Mouse (Mus musculus): ENCODE measurements around the gene Fabp6. TPM values are rescaled to one million over a fixed set of nuclear protein-coding genes. Genes with fewer than 3 reads are reported as not detected.

The Fabp6 gene
- total RNA-seq (2012; rRNA removed) (not detected in 2 replicates), polyA plus RNA-seq (2012; ENCODE audit: insufficient read depth in 1 of 2, insufficient read length in 2 of 2, low read depth in 1 of 2, low replicate concordance in 2 of 2, missing spikeins in 1 of 2) (not detected)

- Histone ChIP-seq H3K4me3 (ENCODE audit: control insufficient read depth in 1 of 2, insufficient read depth in 1 of 2, low read depth in 2 of 2, low read length in 2 of 2) (no peak within 1 kb of the TSS), H3K36me3 (ENCODE audit: control insufficient read depth in 1 of 2, insufficient read depth in 2 of 2, low read length in 2 of 2) (no peaks in the 10 kb centered on the region), H3K27me3 (ENCODE audit: control insufficient read depth in 1 of 2, insufficient read depth in 2 of 2, low read length in 2 of 2) (no peaks in the 10 kb centered on the region), H3K4me1 (ENCODE audit: control insufficient read depth in 1 of 2, insufficient read depth in 2 of 2, low read length in 2 of 2) (no peaks in the 10 kb centered on the region), H3K27ac (ENCODE audit: control insufficient read depth, low read depth, low read length) (no peak within 1 kb of the TSS), H3K9me3 (replicated peaks; ENCODE audit: insufficient read depth, low read length) (no peaks in the 10 kb centered on the region), H3K79me2 (ENCODE audit: control insufficient read depth, insufficient read depth, low read length, poor library complexity) (no peaks in the 10 kb centered on the region), H3K9ac (ENCODE audit: control insufficient read depth, low read depth, low read length, poor library complexity, severe bottlenecking) (no peak within 1 kb of the TSS)
- DNase-seq (ENCODE audit: low read depth, low spot score), result no peak
- no peak for TF ChIP-seq TCF12 (IDR thresholded peaks at IDR 0.05; ENCODE audit: low read depth, low read length)
- TF ChIP-seq UBTF (IDR thresholded peaks at IDR 0.05; ENCODE audit: borderline replicate concordance, insufficient read depth, low read depth, low read length), result no peak
- TF ChIP-seq MAZ (IDR thresholded peaks at IDR 0.05; ENCODE audit: low read depth, low read length), result no peak
- no peak for TF ChIP-seq ZC3H11A (IDR thresholded peaks at IDR 0.05; ENCODE audit: low read depth, low read length)
- TF ChIP-seq NELFE (IDR thresholded peaks at IDR 0.05; ENCODE audit: low read depth, low read length), result no peak
- TF ChIP-seq GABPA (IDR thresholded peaks at IDR 0.05; ENCODE audit: low read depth, low read length), result no peak
Observed at GRCm38 (mm10) chr11:43601440-43601839, at the start of gene Fabp6. Gene Fabp6 (minus strand): TSS chr11:43601540.

GRCm38 (mm10) chr11:43645286-43645685 is 43.9 kb upstream of the Fabp6 start:
- Histone ChIP-seq H3K4me1 (ENCODE audit: control insufficient read depth in 1 of 2, insufficient read depth in 2 of 2, low read length in 2 of 2) (no peaks in the 10 kb centered on the region), H3K36me3 (ENCODE audit: control insufficient read depth in 1 of 2, insufficient read depth in 2 of 2, low read length in 2 of 2) (no peaks in the 10 kb centered on the region), H3K4me3 (ENCODE audit: control insufficient read depth in 1 of 2, insufficient read depth in 1 of 2, low read depth in 2 of 2, low read length in 2 of 2) (no peak overlapping the region), H3K27ac (ENCODE audit: control insufficient read depth, low read depth, low read length) (no peak overlapping the region), H3K79me2 (ENCODE audit: control insufficient read depth, insufficient read depth, low read length, poor library complexity) (no peaks in the 10 kb centered on the region), H3K9me3 (replicated peaks; ENCODE audit: insufficient read depth, low read length) (no peaks in the 10 kb centered on the region), H3K27me3 (ENCODE audit: control insufficient read depth in 1 of 2, insufficient read depth in 2 of 2, low read length in 2 of 2) (no peaks in the 10 kb centered on the region), H3K9ac (ENCODE audit: control insufficient read depth, low read depth, low read length, poor library complexity, severe bottlenecking) (no peak overlapping the region)
- peak; percentile 33 to 56 (median 46); a peak in 5 of 6 replicates for TF ChIP-seq CTCF (IDR thresholded peaks at IDR 0.05 in 2 of 3, conservative IDR thresholded peaks at IDR 0.05 in 1 of 3; ENCODE audit: control insufficient read depth in 1 of 3, insufficient read depth in 1 of 3, low read depth in 2 of 3, low read length in 3 of 3, poor library complexity in 1 of 3, severe bottlenecking in 1 of 3)
- TF ChIP-seq RAD21 (IDR thresholded peaks at IDR 0.05; ENCODE audit: low read depth, low read length), result peak; percentile 18
- no peak for TF ChIP-seq SIN3A (IDR thresholded peaks at IDR 0.05; ENCODE audit: low read length)
- TF ChIP-seq NRF1 (IDR thresholded peaks at IDR 0.05; ENCODE audit: insufficient read depth, low read depth, low read length, poor library complexity, severe bottlenecking), result no peak
- DNase-seq (ENCODE audit: low read depth, low spot score), result peak; percentile 40

- TF ChIP-seq BHLHE40 (IDR thresholded peaks at IDR 0.05; ENCODE audit: borderline replicate concordance, low read depth, low read length), result no peak
- TF ChIP-seq CTCF (IDR thresholded peaks at IDR 0.05 in 2 of 3, conservative IDR thresholded peaks at IDR 0.05 in 1 of 3; ENCODE audit: control insufficient read depth in 1 of 3, insufficient read depth in 1 of 3, low read depth in 2 of 3, low read length in 3 of 3, poor library complexity in 1 of 3, severe bottlenecking in 1 of 3), result no peak
- TF ChIP-seq MAFK (IDR thresholded peaks at IDR 0.05; ENCODE audit: borderline replicate concordance, low read depth, low read length), result no peak
- no peak for TF ChIP-seq MYB (IDR thresholded peaks at IDR 0.05; ENCODE audit: low read depth, low read length)
- TF ChIP-seq HCFC1 (IDR thresholded peaks at IDR 0.05; ENCODE audit: low read depth, low read length), result no peak
- no peak for TF ChIP-seq POLR2AphosphoS5 (IDR thresholded peaks at IDR 0.05; ENCODE audit: borderline replicate concordance, low read depth, low read length)
- no peak for TF ChIP-seq ZMIZ1 (IDR thresholded peaks at IDR 0.05; ENCODE audit: low read depth, low read length)
- TF ChIP-seq ZC3H11A (IDR thresholded peaks at IDR 0.05; ENCODE audit: low read depth, low read length), result no peak
- TF ChIP-seq TCF12 (IDR thresholded peaks at IDR 0.05; ENCODE audit: low read depth, low read length), result no peak
- no peak for TF ChIP-seq MEF2A (IDR thresholded peaks at IDR 0.05; ENCODE audit: extremely low read depth, insufficient replicate concordance, low read depth, low read length, poor library complexity, severe bottlenecking)
- TF ChIP-seq SMC3 (IDR thresholded peaks at IDR 0.05; ENCODE audit: low read depth, low read length), result no peak
- no peak for TF ChIP-seq CHD1 (IDR thresholded peaks at IDR 0.05; ENCODE audit: low read depth, low read length)
- TF ChIP-seq ETS1 (IDR thresholded peaks at IDR 0.05; ENCODE audit: low read depth, low read length), result no peak
- TF ChIP-seq CHD2 (IDR thresholded peaks at IDR 0.05; ENCODE audit: low read length), result no peak
- TF ChIP-seq RAD21 (IDR thresholded peaks at IDR 0.05; ENCODE audit: low read depth, low read length), result no peak
- no peak for TF ChIP-seq MAX (IDR thresholded peaks at IDR 0.05; ENCODE audit: low read length)
- H3K36me3 ChIP-seq (ENCODE audit: control insufficient read depth in 1 of 2, insufficient read depth in 2 of 2, low read length in 2 of 2), result no peaks in the 10 kb centered on the region
- DNase-seq (ENCODE audit: low read depth, low spot score), result no peak
- H3K9me3 ChIP-seq (replicated peaks; ENCODE audit: insufficient read depth, low read length), result no peaks in the 10 kb centered on the region
- H3K27ac ChIP-seq (ENCODE audit: control insufficient read depth, low read depth, low read length), result no peak overlapping the region
- H3K9ac ChIP-seq (ENCODE audit: control insufficient read depth, low read depth, low read length, poor library complexity, severe bottlenecking), result no peak overlapping the region
- no peaks in the 10 kb centered on the region for H3K4me1 ChIP-seq (ENCODE audit: control insufficient read depth in 1 of 2, insufficient read depth in 2 of 2, low read length in 2 of 2)
- peaks cover 0 to 1% of the 10 kb centered on the region in 2 experiments; a peak in 2 of 4 replicates for H3K27me3 ChIP-seq (ENCODE audit: control insufficient read depth in 1 of 2, insufficient read depth in 2 of 2, low read length in 2 of 2)
- H3K4me3 ChIP-seq (ENCODE audit: control insufficient read depth in 1 of 2, insufficient read depth in 1 of 2, low read depth in 2 of 2, low read length in 2 of 2), result no peak overlapping the region
- H3K79me2 ChIP-seq (ENCODE audit: control insufficient read depth, insufficient read depth, low read length, poor library complexity), result no peaks in the 10 kb centered on the region
Observed at GRCm38 (mm10) chr11:43643180-43643591, 41.8 kb upstream of the Fabp6 start.

Data from MEL (cell line).